Mouse (Mus musculus) G1E (cell line): ENCODE measurements around the gene Cacna2d2. TPM values are rescaled to one million over a fixed set of nuclear protein-coding genes. Genes with fewer than 3 reads are reported as not detected.

ENCODE experiments used
- ATAC-seq: 2 replicates; pipeline ENCODE4 v1.8.0; 2016; ENCODE audit warnings: mild to moderate bottlenecking; ENCODE audit not compliant: insufficient number of reproducible peaks, poor library complexity, low FRiP score, severe bottlenecking; ENCODE audit errors: extremely low read depth
- DNase-seq: peaks from one replicate; pipeline ENCODE4 v3.0.0; 2012; ENCODE audit warnings: low spot score
- H3K27me3 ChIP-seq: 2 replicates; pipeline ENCODE4 v1.6.1; 2012; ENCODE audit warnings: mild to moderate bottlenecking, low read length, inconsistent platforms; ENCODE audit not compliant: insufficient read depth
- H3K36me3 ChIP-seq: replicated peaks from 2 replicates; pipeline ENCODE3; 2012; ENCODE audit warnings: mild to moderate bottlenecking, inconsistent platforms
- H3K4me1 ChIP-seq: 2 replicates; pipeline ENCODE4 v1.6.1; 2012; ENCODE audit warnings: low read depth, low read length, inconsistent platforms, mixed read lengths; ENCODE audit not compliant: insufficient read depth
- H3K4me3 ChIP-seq: 2 replicates; pipeline ENCODE4 v1.5.1; 2012; ENCODE audit warnings: low read depth, mild to moderate bottlenecking, inconsistent platforms, low read length, moderate library complexity, mixed read lengths
- H3K9me3 ChIP-seq: replicated peaks from 2 replicates; pipeline ENCODE4 v1.6.1; 2012; ENCODE audit warnings: inconsistent platforms
- CTCF ChIP-seq: IDR thresholded peaks from 2 replicates; pipeline ENCODE4 v1.5.1; 2012; ENCODE audit warnings: low read depth, low read length, inconsistent platforms, mixed read lengths
- GATA1 ChIP-seq: IDR thresholded peaks from 2 replicates; pipeline ENCODE4 v1.6.1; 2012; ENCODE audit warnings: borderline replicate concordance, low read length, inconsistent platforms, mixed read lengths
- GATA2 ChIP-seq: IDR thresholded peaks from 2 replicates; pipeline ENCODE4 v1.6.1; 2012; ENCODE audit warnings: low read depth, low read length, inconsistent platforms, borderline replicate concordance
- POLR2AphosphoS5 ChIP-seq: IDR thresholded peaks from 2 replicates; pipeline ENCODE4 v1.6.1; 2012; ENCODE audit warnings: low read depth, low read length, inconsistent platforms; ENCODE audit not compliant: insufficient replicate concordance
- TAL1 ChIP-seq: conservative IDR thresholded peaks from 2 replicates; pipeline ENCODE4 v1.6.1; 2012; ENCODE audit warnings: low read depth, low read length, inconsistent platforms, mixed read lengths
- polyA plus RNA-seq: library from polyadenylated mRNA; stranded (reverse); fragments of >175 nt; gene quantifications from 2 replicates; pipeline ENCODE4 v1.2.3, GENCODE M21; 2012
- total RNA-seq, 2 experiments: library from RNA; stranded (forward) in 1 of 2; stranded (reverse) in 1 of 2; fragments of 200-1000 nt in 1 of 2; fragments of >200 nt in 1 of 2; fragmentation: Nextera tagmentation in 1 of 2; gene quantifications; 2 replicates each; pipeline ENCODE4 v1.2.3; 2014 to 2017

The Cacna2d2 gene
- total and polyA plus RNA-seq, 3 experiments = 0.05 to 0.09 TPM; not detected in 1

DNA sequence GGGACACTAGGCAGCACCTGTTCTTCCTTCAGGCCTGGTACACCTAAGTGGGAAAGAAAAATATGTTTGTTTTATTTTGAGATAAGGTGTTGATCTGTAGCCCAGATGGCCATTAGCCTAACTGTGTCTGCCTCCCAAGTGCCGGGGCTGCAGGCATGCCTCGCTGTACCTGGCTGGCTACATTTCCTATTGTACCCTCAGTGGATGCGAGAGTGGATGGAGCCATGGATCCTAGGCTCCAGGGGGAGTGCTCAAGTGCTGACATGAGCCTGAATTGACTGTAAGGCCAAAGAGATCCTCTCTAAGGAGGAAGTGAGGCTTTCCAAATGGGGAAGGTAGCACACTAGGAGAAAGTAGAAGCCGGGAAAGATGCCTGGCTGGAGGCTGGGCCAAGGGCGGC, 148.5 kb downstream of the Cacna2d2 start:
- H3K27me3 ChIP-seq = peaks cover 5% of the 10 kb centered on the region; the same call in 1 of the 2 replicates
- TF ChIP-seq GATA1 (no peak), CTCF (no peak), TAL1 (no peak), POLR2AphosphoS5 (no peak), GATA2 (no peak)
- ATAC-seq = no peak
- no peak for DNase-seq
- peaks cover 77% of the 10 kb centered on the region for H3K4me1 ChIP-seq
- H3K4me3 ChIP-seq = no peak overlapping the region; the same call in 1 of the 2 replicates
- H3K9me3 ChIP-seq = no peaks in the 10 kb centered on the region
- H3K36me3 ChIP-seq = peaks cover 46% of the 10 kb centered on the region

GRCm38 (mm10) chr9:107548820-107549219, 149.4 kb downstream of the Cacna2d2 start:
- no peak for DNase-seq
- no peak overlapping the region for H3K4me3 ChIP-seq
- no peak for ATAC-seq
- peaks cover 40% of the 10 kb centered on the region for H3K36me3 ChIP-seq
- peaks cover 5% of the 10 kb centered on the region; the same call in 1 of the 2 replicates for H3K27me3 ChIP-seq
- TF ChIP-seq POLR2AphosphoS5 (no peak), GATA2 (no peak), TAL1 (no peak), CTCF (no peak), GATA1 (no peak)
- peaks cover 79% of the 10 kb centered on the region for H3K4me1 ChIP-seq
- H3K9me3 ChIP-seq = no peaks in the 10 kb centered on the region

GRCm38 (mm10) chr9:107549297-107550074, 150.1 kb downstream of the Cacna2d2 start:
- peaks cover 5% of the 10 kb centered on the region; the same call in 1 of the 2 replicates for H3K27me3 ChIP-seq
- peaks cover 34% of the 10 kb centered on the region for H3K36me3 ChIP-seq
- no peaks in the 10 kb centered on the region for H3K9me3 ChIP-seq
- DNase-seq (no peak), ATAC-seq (no peak)
- H3K4me3 ChIP-seq = no peak overlapping the region
- H3K4me1 ChIP-seq = peaks cover 75% of the 10 kb centered on the region
- TF ChIP-seq POLR2AphosphoS5 = no peak
- no peak for TF ChIP-seq GATA2
- TF ChIP-seq GATA1 = no peak
- TF ChIP-seq CTCF = no peak
- no peak for TF ChIP-seq TAL1

DNA sequence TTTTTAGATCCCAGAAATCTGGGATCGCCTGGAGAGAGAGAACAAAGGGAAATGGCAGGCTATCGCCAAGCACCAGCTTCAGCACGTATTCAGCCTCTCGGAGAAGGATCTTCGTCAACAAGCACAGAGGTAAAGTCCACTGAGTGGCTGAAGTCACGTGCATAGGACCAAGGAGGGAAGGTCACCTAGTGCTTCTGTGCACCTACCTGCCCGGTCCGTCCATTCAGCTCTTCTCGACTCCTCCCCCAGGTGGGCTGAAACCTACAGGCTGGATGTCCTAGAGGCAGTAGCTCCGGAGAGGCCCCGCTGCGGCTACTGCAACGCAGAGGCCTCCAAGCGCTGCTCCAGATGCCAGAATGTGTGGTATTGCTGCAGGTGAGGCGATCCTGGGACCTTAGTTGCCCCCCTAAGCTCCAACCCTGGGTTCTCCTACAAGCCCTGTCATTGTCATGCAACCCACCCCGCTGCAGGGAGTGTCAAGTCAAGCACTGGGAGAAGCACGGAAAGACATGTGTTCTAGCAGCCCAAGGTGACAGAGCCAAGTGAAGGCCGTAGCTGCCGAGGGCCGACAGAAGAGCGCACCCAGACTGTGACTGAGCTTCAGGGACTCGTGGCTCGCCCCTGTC, 151.2 kb downstream of the Cacna2d2 start:
- DNase-seq (no peak), ATAC-seq (no peak)
- TF ChIP-seq TAL1 (no peak), POLR2AphosphoS5 (no peak), CTCF (no peak), GATA2 (no peak), GATA1 (no peak)
- Histone ChIP-seq H3K36me3 (peaks cover 23% of the 10 kb centered on the region), H3K4me1 (peaks cover 70% of the 10 kb centered on the region), H3K27me3 (peaks cover 5% of the 10 kb centered on the region; the same call in 1 of the 2 replicates), H3K4me3 (peak overlapping the region; percentile 73; the same call in 1 of the 2 replicates), H3K9me3 (no peaks in the 10 kb centered on the region)

- no peak for TF ChIP-seq POLR2AphosphoS5
- TF ChIP-seq GATA2 = no peak
- TF ChIP-seq TAL1 = no peak
- no peak for TF ChIP-seq CTCF
- TF ChIP-seq GATA1 = no peak
- no peak for ATAC-seq
- H3K27me3 ChIP-seq = peaks cover 5% of the 10 kb centered on the region; the same call in 1 of the 2 replicates
- no peaks in the 10 kb centered on the region for H3K9me3 ChIP-seq
- H3K4me3 ChIP-seq = peak within 1 kb of the TSS; percentile 73
- peak; percentile 52 for DNase-seq
- H3K36me3 ChIP-seq = peaks cover 17% of the 10 kb centered on the region
- H3K4me1 ChIP-seq = peaks cover 69% of the 10 kb centered on the region
Measured at GRCm38 (mm10) chr9:107551117-107551889, 151.9 kb downstream of the Cacna2d2 start, which contains the start of gene Rassf1. Gene Rassf1, plus strand, starts transcription at chr9:107551555.
